Mouse (Mus musculus): ENCODE results near the gene Tmem81. TPM values are rescaled to one million over a fixed set of nuclear protein-coding genes. Genes with fewer than 3 reads are reported as not detected.

The Tmem81 gene
- polyA plus RNA-seq, 1 experiment = 6.1 TPM

GRCm38 (mm10) chr1:132541824-132542599 lies 36.0 kb downstream of the Tmem81 start:
- Histone ChIP-seq H3K4me3 (replicated peaks; ENCODE audit: insufficient read depth, low read depth, low read length) (peak overlapping the region; percentile 99), H3K27ac (ENCODE audit: insufficient read depth, low read length) (peak overlapping the region; percentile 92), H3K4me1 (ENCODE audit: control insufficient read depth, insufficient read depth, low read length) (peaks cover 26% of the 10 kb centered on the region), H3K27me3 (ENCODE audit: control insufficient read depth, insufficient read depth, low read length) (no peaks in the 10 kb centered on the region)
- WGBS = 10% methylated on average over 5 of the region's 5 CpGs
- peak; percentile 22; the same call in 1 of the 2 replicates for TF ChIP-seq POLR2A (IDR thresholded peaks at IDR 0.05; ENCODE audit: borderline replicate concordance, insufficient read depth, low read length)
- TF ChIP-seq CTCF (IDR thresholded peaks at IDR 0.05; ENCODE audit: borderline replicate concordance, insufficient read depth, low read depth, low read length) = no peak
- DNase-seq = peak; percentile 55 to 62

DNA sequence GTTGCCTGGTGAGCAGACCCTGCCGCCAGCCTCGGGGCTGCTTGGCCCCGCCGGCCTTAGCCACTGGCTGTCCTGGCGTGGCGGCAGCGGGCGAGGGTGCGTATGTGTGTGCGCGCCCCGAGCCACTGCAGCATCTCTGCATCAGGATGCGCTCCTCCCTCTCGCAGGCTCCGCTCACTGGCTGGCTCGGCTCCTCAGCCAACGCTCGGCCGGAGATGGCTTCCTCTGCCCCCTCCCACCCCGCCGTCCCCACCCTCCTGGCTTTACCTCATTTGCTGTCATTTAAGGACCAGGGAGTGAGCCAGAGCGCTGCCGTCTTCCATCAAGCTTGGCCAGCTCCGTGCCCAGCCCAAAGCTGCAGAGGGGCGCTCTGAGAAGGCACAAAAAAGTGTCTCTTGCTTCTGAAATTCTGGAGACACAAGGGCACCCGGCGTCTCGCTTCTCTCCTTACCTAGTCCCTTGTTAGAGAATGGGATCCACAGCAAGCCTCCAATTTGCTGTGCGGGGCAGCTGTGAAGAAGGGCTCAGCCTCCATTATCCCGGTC lies 36.8 kb downstream of the Tmem81 start, which contains the start of gene Cntn2:
TSS of gene Cntn2 (minus strand) at position 495 of the 545 bp plus-strand sequence.
- WGBS = under 1% methylated on average over 29 of the region's 30 CpGs
- DNase-seq = peak; percentile 88 to 93
- Histone ChIP-seq H3K4me3 (replicated peaks; ENCODE audit: insufficient read depth, low read depth, low read length) (peak within 1 kb of the TSS; percentile 99), H3K4me1 (ENCODE audit: control insufficient read depth, insufficient read depth, low read length) (peaks cover 20% of the 10 kb centered on the region), H3K27ac (ENCODE audit: insufficient read depth, low read length) (peak within 1 kb of the TSS; percentile 92), H3K27me3 (ENCODE audit: control insufficient read depth, insufficient read depth, low read length) (no peaks in the 10 kb centered on the region)
- TF ChIP-seq POLR2A (IDR thresholded peaks at IDR 0.05; ENCODE audit: borderline replicate concordance, insufficient read depth, low read length) (peak; percentile 95), CTCF (IDR thresholded peaks at IDR 0.05; ENCODE audit: borderline replicate concordance, insufficient read depth, low read depth, low read length) (no peak)

- no peak overlapping the region for H3K27ac ChIP-seq (ENCODE audit: insufficient read depth, low read length)
Observed at GRCm38 (mm10) chr1:132543789-132544188, 37.8 kb downstream of the Tmem81 start.

DNA sequence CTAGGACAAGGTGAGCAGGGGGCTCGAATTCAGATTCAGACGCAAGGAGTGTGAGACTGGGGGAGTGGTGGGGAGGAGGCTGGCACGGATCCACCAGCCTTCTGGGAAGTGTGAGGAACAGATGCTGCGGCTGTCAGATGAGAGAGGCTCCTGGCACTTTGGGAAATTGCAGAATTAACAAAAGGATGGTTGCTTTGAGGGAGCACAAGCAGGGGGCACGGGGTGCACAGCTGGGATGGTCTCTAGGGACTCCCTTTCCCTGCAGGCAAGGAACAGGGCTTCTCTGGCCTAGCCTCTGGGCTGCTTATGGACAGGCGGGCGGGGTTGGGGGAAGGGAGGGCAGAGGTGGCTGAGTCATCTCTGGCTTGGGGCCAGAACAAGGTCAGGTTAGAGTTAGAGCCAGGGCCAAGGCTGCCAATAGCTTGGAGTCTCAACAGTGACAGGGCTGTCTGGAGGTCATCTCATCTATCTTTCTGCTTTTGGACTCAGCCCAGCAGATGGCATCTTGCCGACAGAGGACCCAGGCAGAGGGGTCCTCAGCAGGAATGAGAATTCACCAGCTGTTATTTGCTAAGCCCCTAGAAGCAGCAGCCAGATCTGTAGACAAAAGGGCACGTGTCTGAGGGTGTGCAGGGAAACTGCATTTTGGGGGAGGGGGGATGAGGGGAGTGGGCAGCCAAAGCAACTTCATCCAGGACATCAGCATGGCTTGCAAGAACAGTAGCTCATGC lies 52.0 kb downstream of the Tmem81 start:
- H3K4me3 ChIP-seq (replicated peaks; ENCODE audit: insufficient read depth, low read depth, low read length) = no peak overlapping the region
- H3K4me1 ChIP-seq (ENCODE audit: control insufficient read depth, insufficient read depth, low read length) = peaks cover 31% of the 10 kb centered on the region
- DNase-seq = peak; percentile 68 to 78
- WGBS = 12% methylated on average over 9 of the region's 9 CpGs
- no peak overlapping the region for H3K27ac ChIP-seq (ENCODE audit: insufficient read depth, low read length)
- TF ChIP-seq POLR2A (IDR thresholded peaks at IDR 0.05; ENCODE audit: borderline replicate concordance, insufficient read depth, low read length) (no peak), CTCF (IDR thresholded peaks at IDR 0.05; ENCODE audit: borderline replicate concordance, insufficient read depth, low read depth, low read length) (no peak)
- H3K27me3 ChIP-seq (ENCODE audit: control insufficient read depth, insufficient read depth, low read length) = no peaks in the 10 kb centered on the region

More at GRCm38 (mm10) chr1:132543789-132544188, 37.8 kb downstream of the Tmem81 start:
- Histone ChIP-seq H3K4me3 (replicated peaks; ENCODE audit: insufficient read depth, low read depth, low read length) (no peak overlapping the region), H3K27me3 (ENCODE audit: control insufficient read depth, insufficient read depth, low read length) (no peaks in the 10 kb centered on the region), H3K4me1 (ENCODE audit: control insufficient read depth, insufficient read depth, low read length) (peaks cover 12% of the 10 kb centered on the region)
- TF ChIP-seq POLR2A (IDR thresholded peaks at IDR 0.05; ENCODE audit: borderline replicate concordance, insufficient read depth, low read length) (no peak), CTCF (IDR thresholded peaks at IDR 0.05; ENCODE audit: borderline replicate concordance, insufficient read depth, low read depth, low read length) (no peak)
- DNase-seq = peak; percentile 38 to 44
- WGBS = 47% methylated on average over 8 of the region's 8 CpGs

Other genes with a start within 250 kb of the Tmem81 start
- gene Klhdc8a, start 207.6 kb upstream of the Tmem81 start, polyA plus RNA-seq (2012; rRNA removed) = 25.1 and 29.6 TPM in 2 replicates
- 2.9 and 3.3 TPM in 2 replicates for gene Nuak2, start 190.1 kb upstream of the Tmem81 start, polyA plus RNA-seq (2012; rRNA removed)
- gene Tmcc2, start 114.9 kb upstream of the Tmem81 start, polyA plus RNA-seq (2012; rRNA removed) = 150 and 157 TPM in 2 replicates
- 32.6 and 36.5 TPM in 2 replicates for gene Dstyk, start 88.7 kb upstream of the Tmem81 start, polyA plus RNA-seq (2012; rRNA removed)
- gene Rbbp5, start 28.9 kb upstream of the Tmem81 start, polyA plus RNA-seq (2012; rRNA removed) = 68.1 and 72.4 TPM in 2 replicates
- gene Cntn2, start 37.0 kb downstream of the Tmem81 start, polyA plus RNA-seq (2012; rRNA removed) = 165 and 168 TPM in 2 replicates
- 120 and 122 TPM in 2 replicates for gene Nfasc, start 235.6 kb downstream of the Tmem81 start, polyA plus RNA-seq (2012; rRNA removed)